Mouse (Mus musculus) forebrain, embryonic 15.5 days (tissue): Measurements from ENCODE around the gene Ctbp1. TPM values are rescaled to one million over a fixed set of nuclear protein-coding genes. Genes with fewer than 3 reads are reported as not detected.

Experiments
- ATAC-seq: fragments of 200-750 bp; cut with Nextera tagmentation; replicated peaks from 2 replicates; pipeline ENCODE4 v1.8.0; 2017; ENCODE audit warnings: mild to moderate bottlenecking, moderate TSS enrichment, moderate library complexity
- H3K27ac ChIP-seq: fragments of 300-500 bp; sonication (generic); replicated peaks from 2 replicates; pipeline ENCODE4 v1.5.1; 2015; ENCODE audit warnings: mild to moderate bottlenecking, inconsistent platforms
- H3K27me3 ChIP-seq: fragments of 300-500 bp; sonication (generic); 2 replicates; pipeline ENCODE4 v1.6.1; 2015; ENCODE audit warnings: inconsistent platforms
- H3K36me3 ChIP-seq: fragments of 300-500 bp; sonication (generic); 2 replicates; pipeline ENCODE4 v1.6.1; 2015; ENCODE audit warnings: mild to moderate bottlenecking, inconsistent platforms
- H3K4me1 ChIP-seq: fragments of 300-500 bp; sonication (generic); 2 replicates; pipeline ENCODE4 v1.6.1; 2015; ENCODE audit warnings: inconsistent platforms
- H3K4me2 ChIP-seq: fragments of 300-500 bp; sonication (generic); replicated peaks from 2 replicates; pipeline ENCODE4 v1.6.1; 2015; ENCODE audit warnings: mild to moderate bottlenecking, inconsistent platforms
- H3K4me3 ChIP-seq: fragments of 300-500 bp; sonication (generic); 2 replicates; pipeline ENCODE4 v1.5.1; 2015; ENCODE audit warnings: mild to moderate bottlenecking, inconsistent platforms
- H3K9ac ChIP-seq: fragments of 300-500 bp; sonication (generic); replicated peaks from 2 replicates; pipeline ENCODE4 v1.6.1; 2015; ENCODE audit warnings: mild to moderate bottlenecking, inconsistent platforms
- H3K9me3 ChIP-seq: fragments of 300-500 bp; sonication (generic); 2 replicates; pipeline ENCODE4 v1.6.1; 2016; ENCODE audit warnings: inconsistent platforms
- WGBS: fragments of 180-500 bp; shearing (Covaris S2); methylation state at CpG from one replicate; pipeline ENCODE4 v1.1.7; 2015; ENCODE audit warnings: mixed read lengths; 5-methylcytosine and 5-hydroxymethylcytosine counted together
- polyA plus RNA-seq: library from polyadenylated mRNA; unstranded; fragments of >200 nt; fragmentation: Nextera tagmentation; extraction: Ambion mirVana; gene quantifications from 2 replicates; pipeline ENCODE4 v1.2.1, GENCODE M21; 2015

The Ctbp1 gene
- polyA plus RNA-seq, 1 experiment from 2014 or later = 562 TPM

- H3K27me3 ChIP-seq = no peaks in the 10 kb centered on the region
- no peak for ATAC-seq
- no peaks in the 10 kb centered on the region for H3K9me3 ChIP-seq
- H3K36me3 ChIP-seq = no peaks in the 10 kb centered on the region
- H3K4me2 ChIP-seq = no peak overlapping the region
- no peak overlapping the region for H3K27ac ChIP-seq
- no peak overlapping the region for H3K9ac ChIP-seq
- no peaks in the 10 kb centered on the region for H3K4me1 ChIP-seq
- WGBS = 80% methylated on average over 10 of the region's 10 CpGs
- H3K4me3 ChIP-seq = no peak overlapping the region
Measured at GRCm38 (mm10) chr5:33220350-33221044, 54.3 kb downstream of the Ctbp1 start.

GRCm38 (mm10) chr5:33219831-33220230 lies 55.0 kb downstream of the Ctbp1 start:
- no peaks in the 10 kb centered on the region for H3K36me3 ChIP-seq
- no peaks in the 10 kb centered on the region for H3K27me3 ChIP-seq
- no peak overlapping the region for H3K4me2 ChIP-seq
- no peak overlapping the region for H3K4me3 ChIP-seq
- H3K9me3 ChIP-seq = no peaks in the 10 kb centered on the region
- H3K4me1 ChIP-seq = no peaks in the 10 kb centered on the region
- WGBS = 94% methylated on average over 4 of the region's 4 CpGs
- H3K9ac ChIP-seq = no peak overlapping the region
- no peak overlapping the region for H3K27ac ChIP-seq
- ATAC-seq = no peak

GRCm38 (mm10) chr5:33218746-33219449 lies 55.9 kb downstream of the Ctbp1 start:
- Histone ChIP-seq H3K4me1 (no peaks in the 10 kb centered on the region), H3K36me3 (no peaks in the 10 kb centered on the region), H3K9me3 (no peaks in the 10 kb centered on the region), H3K27me3 (no peaks in the 10 kb centered on the region), H3K4me2 (no peak overlapping the region), H3K27ac (no peak overlapping the region), H3K4me3 (no peak overlapping the region), H3K9ac (no peak overlapping the region)
- ATAC-seq = no peak
- WGBS = 73% methylated on average over 20 of the region's 20 CpGs

- WGBS = 29% methylated on average over 5 of the region's 5 CpGs
- Histone ChIP-seq H3K9ac (no peak within 1 kb of the TSS), H3K27ac (no peak within 1 kb of the TSS), H3K4me2 (no peak within 1 kb of the TSS), H3K4me3 (no peak within 1 kb of the TSS), H3K9me3 (no peaks in the 10 kb centered on the region), H3K36me3 (no peaks in the 10 kb centered on the region), H3K27me3 (no peaks in the 10 kb centered on the region), H3K4me1 (no peaks in the 10 kb centered on the region)
- ATAC-seq = no peak
Measured at GRCm38 (mm10) chr5:33218081-33218480, 56.7 kb downstream of the Ctbp1 start, which contains the start of gene Spon2. TSS of gene Spon2 (minus strand) at chr5:33218455.

GRCm38 (mm10) chr5:33217663-33218062 lies 57.1 kb downstream of the Ctbp1 start:
- Histone ChIP-seq H3K4me3 (no peak overlapping the region), H3K4me2 (no peak overlapping the region), H3K27ac (no peak overlapping the region), H3K4me1 (no peaks in the 10 kb centered on the region), H3K27me3 (no peaks in the 10 kb centered on the region), H3K9me3 (no peaks in the 10 kb centered on the region), H3K36me3 (no peaks in the 10 kb centered on the region), H3K9ac (no peak overlapping the region)
- 44% methylated on average over 3 of the region's 3 CpGs for WGBS
- ATAC-seq = no peak

- H3K4me2 ChIP-seq = no peak overlapping the region
- WGBS = 80% methylated on average over 4 of the region's 4 CpGs
- H3K27me3 ChIP-seq = no peaks in the 10 kb centered on the region
- H3K4me1 ChIP-seq = no peaks in the 10 kb centered on the region
- no peak overlapping the region for H3K9ac ChIP-seq
- no peaks in the 10 kb centered on the region for H3K9me3 ChIP-seq
- no peaks in the 10 kb centered on the region for H3K36me3 ChIP-seq
- ATAC-seq = no peak
- H3K27ac ChIP-seq = no peak overlapping the region
- no peak overlapping the region for H3K4me3 ChIP-seq
Measured at GRCm38 (mm10) chr5:33214723-33215122, 60.1 kb downstream of the Ctbp1 start.

- H3K4me2 ChIP-seq = no peak overlapping the region
- H3K9ac ChIP-seq = no peak overlapping the region
- ATAC-seq = no peak
- no peaks in the 10 kb centered on the region for H3K4me1 ChIP-seq
- no peaks in the 10 kb centered on the region for H3K27me3 ChIP-seq
- no peaks in the 10 kb centered on the region for H3K36me3 ChIP-seq
- no peaks in the 10 kb centered on the region for H3K9me3 ChIP-seq
- WGBS = 82% methylated on average over 5 of the region's 5 CpGs
- H3K27ac ChIP-seq = no peak overlapping the region
- no peak overlapping the region for H3K4me3 ChIP-seq
Measured at GRCm38 (mm10) chr5:33211254-33211653, 63.5 kb downstream of the Ctbp1 start.

GRCm38 (mm10) chr5:33210515-33210914 lies 64.3 kb downstream of the Ctbp1 start:
- H3K27ac ChIP-seq = no peak overlapping the region
- no peak for ATAC-seq
- H3K4me3 ChIP-seq = no peak overlapping the region
- H3K4me1 ChIP-seq = no peaks in the 10 kb centered on the region
- H3K4me2 ChIP-seq = no peak overlapping the region
- no peaks in the 10 kb centered on the region for H3K9me3 ChIP-seq
- H3K36me3 ChIP-seq = no peaks in the 10 kb centered on the region
- 86% methylated on average over 3 of the region's 3 CpGs for WGBS
- H3K27me3 ChIP-seq = no peaks in the 10 kb centered on the region
- H3K9ac ChIP-seq = no peak overlapping the region

- Histone ChIP-seq H3K27me3 (no peaks in the 10 kb centered on the region), H3K4me2 (no peak overlapping the region), H3K4me1 (peaks cover 3% of the 10 kb centered on the region; the same call in 1 of the 2 replicates), H3K9me3 (no peaks in the 10 kb centered on the region), H3K4me3 (no peak overlapping the region), H3K27ac (no peak overlapping the region), H3K9ac (no peak overlapping the region), H3K36me3 (no peaks in the 10 kb centered on the region)
- WGBS = 78% methylated on average over 14 of the region's 14 CpGs
- ATAC-seq = no peak
Measured at GRCm38 (mm10) chr5:33208533-33209245, 66.1 kb downstream of the Ctbp1 start.

- ATAC-seq = no peak
- H3K9me3 ChIP-seq = no peaks in the 10 kb centered on the region
- H3K27me3 ChIP-seq = no peaks in the 10 kb centered on the region
- H3K4me3 ChIP-seq = no peak overlapping the region
- peaks cover 3% of the 10 kb centered on the region; the same call in 1 of the 2 replicates for H3K4me1 ChIP-seq
- H3K4me2 ChIP-seq = no peak overlapping the region
- H3K27ac ChIP-seq = no peak overlapping the region
- H3K9ac ChIP-seq = no peak overlapping the region
- no peaks in the 10 kb centered on the region for H3K36me3 ChIP-seq
- WGBS = 54% methylated on average over 9 of the region's 9 CpGs
Measured at GRCm38 (mm10) chr5:33207136-33207535, 67.7 kb downstream of the Ctbp1 start.

- no peaks in the 10 kb centered on the region for H3K9me3 ChIP-seq
- WGBS = 92% methylated on average over 7 of the region's 7 CpGs
Measured at GRCm38 (mm10) chr5:33206328-33206727, 68.5 kb downstream of the Ctbp1 start.

GRCm38 (mm10) chr5:33204284-33204683 lies 70.5 kb downstream of the Ctbp1 start:
- H3K4me1 ChIP-seq = peaks cover 3% of the 10 kb centered on the region; the same call in 1 of the 2 replicates
- no peaks in the 10 kb centered on the region for H3K9me3 ChIP-seq
- no peaks in the 10 kb centered on the region for H3K27me3 ChIP-seq
- H3K27ac ChIP-seq = no peak overlapping the region
- no peak overlapping the region for H3K9ac ChIP-seq
- WGBS = 82% methylated on average over 7 of the region's 7 CpGs
- H3K4me2 ChIP-seq = no peak overlapping the region
- no peak for ATAC-seq
- H3K36me3 ChIP-seq = no peaks in the 10 kb centered on the region
- no peak overlapping the region for H3K4me3 ChIP-seq

More at GRCm38 (mm10) chr5:33206328-33206727, 68.5 kb downstream of the Ctbp1 start:
- Histone ChIP-seq H3K27ac (no peak overlapping the region), H3K36me3 (no peaks in the 10 kb centered on the region), H3K27me3 (no peaks in the 10 kb centered on the region), H3K4me2 (no peak overlapping the region), H3K4me1 (peaks cover 3% of the 10 kb centered on the region; the same call in 1 of the 2 replicates), H3K9ac (no peak overlapping the region), H3K4me3 (no peak overlapping the region)
- ATAC-seq = no peak
